Comparison of ENCODE assay signal across 15 mouse cellular contexts in genomic region chr6:50191605-50192004, GRCm38 (mm10).
"Had no signal": no experiment of that assay in that cellular context is flagged by ENCODE, and none has a peak within 500 bp of the region (broad histone marks: within the 10 kb centered on the region; RNA-seq: fewer than 3 reads in every experiment).

No protein-coding gene starts in this region.

- H3K27me3 ChIP-seq: limb, embryonic 13.5 days; liver, embryonic 15.5 days had no signal

- DNase-seq: kidney, adult 8-10 months; kidney, postnatal 14 days; kidney, postnatal 4 days; layer of hippocampus, adult 9-11 months; lung, embryonic 14.5 days; lung, postnatal 10 days; midbrain, embryonic 14.5 days; thymus, adult 2 months; thymus, postnatal 14 days; thymus, postnatal 4 days had no signal

- H3K4me3 ChIP-seq: layer of hippocampus, adult 2 months; limb, embryonic 10.5 days; limb, embryonic 13.5 days; liver, embryonic 15.5 days had no signal

- H3K27ac ChIP-seq: layer of hippocampus, adult 2 months; limb, embryonic 10.5 days; limb, embryonic 13.5 days; liver, embryonic 15.5 days; stomach, postnatal 0 days had no signal

- H3K9ac ChIP-seq: limb, embryonic 13.5 days; liver, embryonic 15.5 days; lung, embryonic 14.5 days had no signal

- H3K4me1 ChIP-seq: limb, embryonic 10.5 days; liver, embryonic 15.5 days had no signal
